Mouse (Mus musculus) CH12.LX (cell line): ENCODE data around the gene Pi4k2b.

Source experiments
- BHLHE40 ChIP-seq: IDR thresholded peaks from 2 replicates; pipeline ENCODE4 v1.6.1; 2011; ENCODE audit warnings: mild to moderate bottlenecking, low read depth, low read length, improper control_type of control experiment
- CTCF ChIP-seq, 2 experiments: IDR thresholded peaks in 1 of 2; conservative IDR thresholded peaks in 1 of 2; 2 replicates each; pipeline ENCODE4 v1.5.1; 2011 to 2012; ENCODE audit warnings: low read depth in 2 of 2, low read length in 2 of 2, improper control_type of control experiment in 1 of 2, inconsistent platforms in 1 of 2, mild to moderate bottlenecking in 1 of 2, moderate library complexity in 1 of 2
- E2F4 ChIP-seq: IDR thresholded peaks from 2 replicates; pipeline ENCODE4 v1.6.1; 2011; ENCODE audit warnings: low read depth, low read length, improper control_type of control experiment; ENCODE audit not compliant: insufficient replicate concordance
- EP300 ChIP-seq: IDR thresholded peaks from 2 replicates; pipeline ENCODE4 v1.6.1; 2011; ENCODE audit warnings: low read length, improper control_type of control experiment
- ETS1 ChIP-seq: conservative IDR thresholded peaks from 2 replicates; pipeline ENCODE4 v1.6.1; 2012; ENCODE audit warnings: low read depth, mild to moderate bottlenecking, inconsistent platforms, low read length, improper control_type of control experiment, moderate library complexity
- GABPA ChIP-seq: IDR thresholded peaks from 2 replicates; pipeline ENCODE4 v1.6.1; 2012; ENCODE audit warnings: low read depth, low read length, improper control_type of control experiment, inconsistent platforms; ENCODE audit not compliant: insufficient replicate concordance
- PAX5 ChIP-seq: IDR thresholded peaks from 2 replicates; pipeline ENCODE4 v1.6.1; 2012; ENCODE audit warnings: low read length, inconsistent platforms, mixed read lengths
- POLR2A ChIP-seq: IDR thresholded peaks from 2 replicates; pipeline ENCODE4 v1.6.1; 2011; ENCODE audit warnings: low read depth, mild to moderate bottlenecking, improper control_type of control experiment, low read length
- SIN3A ChIP-seq: IDR thresholded peaks from 2 replicates; pipeline ENCODE4 v1.6.1; 2012; ENCODE audit warnings: low read length, improper control_type of control experiment, inconsistent platforms
- SMC3 ChIP-seq: IDR thresholded peaks from 2 replicates; pipeline ENCODE4 v1.6.1; 2011; ENCODE audit warnings: low read depth, low read length, improper control_type of control experiment
- TBP ChIP-seq: conservative IDR thresholded peaks from 2 replicates; pipeline ENCODE4 v1.6.1; 2011; ENCODE audit warnings: low read depth, low read length, improper control_type of control experiment

- TF ChIP-seq PAX5: no peak
- no peak for TF ChIP-seq E2F4
- no peak for TF ChIP-seq SMC3
- no peak for TF ChIP-seq CTCF (conservative IDR thresholded peaks at IDR 0.05 in 1 of 2, IDR thresholded peaks at IDR 0.05 in 1 of 2; ENCODE audit: low read depth in 2 of 2, low read length in 2 of 2)
- TF ChIP-seq BHLHE40: no peak
- TF ChIP-seq POLR2A: no peak
- TF ChIP-seq ETS1: no peak
- no peak for TF ChIP-seq SIN3A
- no peak for TF ChIP-seq TBP
- no peak for TF ChIP-seq GABPA
- TF ChIP-seq EP300: no peak
These were observed 13.6 kb upstream of the Pi4k2b start for GRCm38 (mm10) chr5:52727747-52728146.
